Mouse (Mus musculus) heart, postnatal 4 days (tissue): ENCODE measurements at regions not wholly inside any gene's neighbourhood (a gene's known extent, or its start where the extent isn't known, plus 50 kb on each side); places are given as distances from the start of the nearest gene placed in this dataset.

Experiments used
- DNase-seq: peaks from one replicate; pipeline ENCODE4 v3.0.0; 2021

DNA sequence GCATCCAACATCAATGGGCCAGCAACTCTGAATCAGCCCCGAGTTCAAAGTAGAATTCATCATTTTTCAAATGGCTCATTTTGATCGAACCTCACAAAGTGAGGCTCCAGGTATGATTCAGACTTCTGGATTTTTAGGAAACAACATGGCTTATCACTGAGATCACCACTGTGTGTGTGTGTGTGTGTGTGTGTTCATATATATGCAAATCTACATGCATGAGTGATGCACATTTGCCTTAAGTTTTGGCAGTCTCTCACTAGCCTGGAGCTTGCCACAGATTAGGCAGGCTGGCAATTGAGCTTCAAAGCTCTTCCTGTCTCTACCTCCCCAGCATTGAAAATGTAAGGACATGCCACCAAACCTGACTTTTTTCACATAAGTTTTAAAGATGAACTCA, 195.1 kb upstream of the Mindy3 start:
- no peak for DNase-seq

DNA sequence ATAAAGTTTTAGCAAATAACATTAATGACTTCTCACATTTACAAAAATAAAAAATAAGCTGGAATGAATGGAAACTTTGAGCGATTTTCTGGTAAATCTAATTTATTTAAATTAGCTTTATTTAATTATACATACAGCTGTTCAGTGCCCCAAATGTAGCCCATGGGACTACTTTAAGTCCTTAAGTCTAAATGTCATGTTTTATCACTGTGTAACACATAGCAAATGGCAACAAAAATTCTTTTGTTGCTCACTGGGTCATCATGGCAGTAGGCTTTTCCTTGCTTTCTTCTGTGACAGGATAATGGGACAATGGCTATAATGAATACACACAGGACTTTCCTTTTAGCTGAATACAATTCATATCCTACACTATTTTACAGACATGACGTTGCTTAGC, 194.6 kb upstream of the Mindy3 start:
- no peak for DNase-seq

DNA sequence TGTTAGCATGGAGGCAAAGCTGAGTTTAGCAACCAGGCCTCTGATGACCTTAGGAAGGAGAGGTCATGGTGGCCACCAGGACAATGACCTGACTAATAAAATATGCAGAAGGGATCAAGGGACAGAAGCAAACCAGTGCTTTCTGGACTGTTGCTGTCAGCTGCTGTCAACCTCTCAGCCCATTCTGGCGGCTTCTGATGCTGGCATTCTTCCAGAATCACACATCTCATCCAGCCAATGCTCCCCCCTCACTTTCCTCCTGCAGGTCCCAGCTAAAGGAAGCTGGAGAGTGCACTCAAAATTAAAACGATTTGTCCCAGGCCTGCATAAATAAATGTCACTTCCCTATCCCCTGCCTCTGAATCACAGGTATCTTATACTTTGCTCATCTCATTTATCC, 163.3 kb upstream of the Mindy3 start:
- DNase-seq: peak; percentile 25

DNA sequence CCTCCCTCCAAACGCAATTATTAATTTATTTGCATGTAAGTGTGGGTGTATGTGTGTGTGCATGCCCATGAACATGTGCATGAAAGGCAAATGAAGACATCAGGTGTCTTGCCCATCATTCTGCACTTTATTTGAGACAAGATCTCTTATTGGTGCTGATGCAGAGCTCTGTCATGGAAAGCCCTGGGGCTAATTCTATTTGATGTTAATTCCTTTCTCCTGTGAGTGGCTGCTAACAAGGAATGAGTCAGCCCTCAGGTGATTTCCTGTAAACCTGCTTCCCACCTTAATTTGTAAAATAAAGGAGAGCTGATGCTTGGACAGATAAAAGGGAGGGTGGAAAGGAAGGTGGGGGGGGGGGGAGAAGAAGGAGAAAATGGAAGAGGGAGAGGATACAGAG, 138.5 kb upstream of the Mindy3 start:
- DNase-seq: no peak

DNA sequence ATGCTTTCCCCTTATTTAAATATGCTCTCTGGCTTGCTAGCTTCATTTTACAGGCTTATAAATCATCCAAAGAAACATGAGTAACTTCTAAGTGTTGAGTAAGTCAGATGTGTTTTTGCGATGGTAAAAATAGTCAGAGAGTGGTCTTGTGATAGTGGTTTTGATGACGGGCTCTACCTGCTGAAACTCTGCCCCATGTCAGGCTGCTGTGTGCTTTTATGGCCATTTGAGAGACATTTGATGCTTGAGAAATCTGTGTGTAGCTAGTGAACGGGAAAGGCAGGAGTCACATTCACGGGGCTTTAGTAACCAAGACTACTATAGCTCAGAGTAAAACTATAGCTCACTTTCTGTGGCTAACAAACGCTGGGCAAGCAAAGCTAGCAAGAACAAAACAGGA, 103.1 kb upstream of the Mindy3 start:
- DNase-seq: no peak

DNA sequence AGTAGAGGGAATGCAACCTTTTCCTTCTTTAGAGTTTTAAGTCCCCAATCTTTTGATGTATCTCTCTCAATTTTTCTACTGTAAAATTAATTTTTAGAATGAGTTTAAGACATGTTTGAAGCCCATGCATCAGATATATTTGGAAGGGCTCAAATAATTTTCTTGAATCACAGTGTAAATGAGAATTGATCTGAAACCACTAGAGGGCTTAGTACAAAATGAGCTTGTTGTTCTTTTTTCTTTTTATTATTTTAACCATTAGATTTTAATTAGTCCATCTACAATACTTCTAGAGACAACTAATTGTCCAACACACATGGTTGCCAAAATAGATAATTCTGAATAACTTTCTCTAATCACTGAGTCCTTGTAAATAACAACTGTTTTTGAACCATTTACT, 102.5 kb upstream of the Mindy3 start:
- no peak for DNase-seq

DNA sequence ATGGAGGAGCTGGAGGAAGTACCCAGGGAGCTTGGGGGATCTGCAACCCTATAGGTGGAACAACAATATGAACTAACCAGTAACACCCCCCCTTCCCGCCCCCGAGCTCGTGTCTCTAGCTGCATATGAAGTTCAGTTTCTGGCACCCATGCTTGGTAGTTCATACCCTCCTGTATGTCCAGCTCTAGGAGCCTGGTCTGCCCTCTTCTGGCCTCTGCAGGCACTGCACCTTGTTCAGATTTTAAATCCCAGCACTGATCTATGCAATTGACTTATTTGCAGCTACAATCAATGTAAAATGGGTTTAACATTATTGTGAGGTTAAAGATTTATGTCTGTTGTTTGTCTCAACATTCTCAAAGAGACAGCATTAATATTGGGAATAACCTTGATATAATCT, 73.1 kb upstream of the Mindy3 start:
- no peak for DNase-seq

DNA sequence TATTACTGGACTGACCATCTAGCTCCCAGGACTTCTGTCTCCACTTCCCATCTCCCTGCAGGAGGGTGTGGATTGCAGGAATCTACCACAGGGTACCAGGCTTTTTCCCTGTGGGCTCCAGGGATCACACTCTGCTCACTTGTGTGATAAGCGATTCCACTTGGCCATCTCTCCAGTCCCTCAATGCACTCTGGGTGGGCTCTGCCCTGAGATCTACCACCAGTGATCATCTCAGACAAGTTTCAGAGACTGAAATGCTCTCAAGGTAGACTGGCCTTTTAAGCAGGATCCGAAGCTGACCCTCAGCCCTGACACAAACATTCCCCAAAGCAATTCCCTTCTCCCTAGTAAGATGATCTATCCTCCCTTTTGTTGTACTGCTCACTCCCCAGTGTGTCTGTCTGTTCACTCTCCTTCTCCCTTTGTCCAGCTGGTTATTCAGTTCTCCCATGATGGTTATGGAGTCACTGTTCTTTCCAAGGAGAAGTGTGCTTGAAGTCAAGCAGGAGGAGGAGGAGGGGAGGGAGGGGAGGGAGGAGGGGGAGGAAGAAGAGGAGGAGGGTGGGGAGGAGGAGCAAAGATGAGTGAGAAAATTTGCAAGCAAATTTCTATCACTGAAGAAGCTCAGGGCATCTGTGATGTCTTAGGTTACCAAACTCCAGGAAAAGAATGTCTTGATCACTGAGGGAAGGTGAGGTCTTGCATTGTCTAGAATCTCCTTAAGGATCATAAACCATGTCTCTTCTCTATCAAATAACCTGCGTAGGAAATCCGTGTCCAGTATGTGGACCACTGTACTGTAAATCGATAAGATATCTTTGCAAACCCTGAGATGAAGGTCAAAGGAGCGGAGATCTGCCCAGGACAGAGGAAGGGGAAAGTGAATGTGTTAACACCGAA, 50.4 kb upstream of the Mindy3 start:
- no peak for DNase-seq
